Mouse (Mus musculus) liver, embryonic 14.5 days (tissue): Measurements from ENCODE around the gene Znrf3.

Experiments used
- CTCF ChIP-seq: IDR thresholded peaks from 2 replicates; pipeline ENCODE4 v1.5.1; 2016; ENCODE audit warnings: antibody characterized with exemption, low read depth, control low read depth
- EP300 ChIP-seq: IDR thresholded peaks from 2 replicates; pipeline ENCODE4 v1.6.1; 2016; ENCODE audit warnings: antibody characterized with exemption, low read depth

DNA sequence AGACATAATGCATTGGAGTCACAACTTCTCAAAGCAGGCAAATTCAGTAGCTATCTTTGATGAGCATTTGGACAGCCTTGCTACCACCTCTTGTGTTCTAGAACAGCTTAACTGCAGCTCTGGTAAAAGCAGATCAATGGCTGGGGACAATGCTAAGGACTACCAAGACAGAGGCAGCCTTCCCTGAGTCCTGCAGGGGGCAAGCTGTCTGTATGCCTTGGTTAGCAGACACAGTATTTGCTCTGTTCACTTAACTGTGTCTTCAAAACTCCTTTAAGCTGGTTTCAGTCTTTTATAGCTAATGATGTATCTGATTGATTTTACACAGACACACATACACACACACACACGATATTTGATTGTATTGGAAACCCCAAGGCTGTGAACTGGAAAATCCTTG, 117.0 kb downstream of the Znrf3 start:
- TF ChIP-seq CTCF (no peak), EP300 (no peak)
